Mouse (Mus musculus) lung, embryonic 15.5 days (tissue): ENCODE results near the gene Hist1h4n. TPM values are rescaled to one million over a fixed set of nuclear protein-coding genes. Genes with fewer than 3 reads are reported as not detected.
"Not testable (repeated sequence)": the region's sequence is repeated elsewhere in the genome, so short reads cannot be mapped to it uniquely, and the experiment has no call there.

Source experiments
- ATAC-seq: fragments of 200-750 bp; cut with Nextera tagmentation; 2 replicates; pipeline ENCODE4 v1.8.0; 2017; ENCODE audit warnings: moderate number of reproducible peaks, borderline replicate concordance; ENCODE audit not compliant: low FRiP score, low TSS enrichment; ENCODE audit errors: extremely low read depth
- H3K27ac ChIP-seq: fragments of 300-500 bp; sonication (generic); 2 replicates; pipeline ENCODE4 v1.5.1; 2015; ENCODE audit warnings: moderate library complexity, mild to moderate bottlenecking, inconsistent platforms
- H3K27me3 ChIP-seq: fragments of 300-500 bp; sonication (generic); 2 replicates; pipeline ENCODE4 v1.6.1; 2015; ENCODE audit warnings: inconsistent platforms
- H3K36me3 ChIP-seq: fragments of 300-500 bp; sonication (generic); 2 replicates; pipeline ENCODE4 v1.6.1; 2015; ENCODE audit warnings: inconsistent platforms
- H3K4me1 ChIP-seq: fragments of 300-500 bp; sonication (generic); 2 replicates; pipeline ENCODE4 v1.6.1; 2015; ENCODE audit warnings: inconsistent platforms
- H3K4me2 ChIP-seq: fragments of 300-500 bp; sonication (generic); 2 replicates; pipeline ENCODE4 v1.6.1; 2015; ENCODE audit warnings: inconsistent platforms, mild to moderate bottlenecking, moderate library complexity
- H3K4me3 ChIP-seq: fragments of 300-500 bp; sonication (generic); 2 replicates; pipeline ENCODE4 v1.5.1; 2015; ENCODE audit warnings: mild to moderate bottlenecking, inconsistent platforms
- H3K9ac ChIP-seq: fragments of 300-500 bp; sonication (generic); 2 replicates; pipeline ENCODE4 v1.6.1; 2015; ENCODE audit warnings: inconsistent platforms
- H3K9me3 ChIP-seq: fragments of 300-500 bp; sonication (generic); 2 replicates; pipeline ENCODE4 v1.6.1; 2016; ENCODE audit warnings: inconsistent platforms
- WGBS: fragments of 180-500 bp; shearing (Covaris S2); methylation state at CpG from one replicate; pipeline ENCODE4 v1.1.7; 2015; 5-methylcytosine and 5-hydroxymethylcytosine counted together
- polyA plus RNA-seq: library from polyadenylated mRNA; unstranded; fragments of >200 nt; fragmentation: Nextera tagmentation; extraction: Ambion mirVana; gene quantifications from 2 replicates; pipeline ENCODE4 v1.2.1, GENCODE M21; 2015

The Hist1h4n gene
- polyA plus RNA-seq, 1 experiment from 2014 or later = 19.5 TPM

DNA sequence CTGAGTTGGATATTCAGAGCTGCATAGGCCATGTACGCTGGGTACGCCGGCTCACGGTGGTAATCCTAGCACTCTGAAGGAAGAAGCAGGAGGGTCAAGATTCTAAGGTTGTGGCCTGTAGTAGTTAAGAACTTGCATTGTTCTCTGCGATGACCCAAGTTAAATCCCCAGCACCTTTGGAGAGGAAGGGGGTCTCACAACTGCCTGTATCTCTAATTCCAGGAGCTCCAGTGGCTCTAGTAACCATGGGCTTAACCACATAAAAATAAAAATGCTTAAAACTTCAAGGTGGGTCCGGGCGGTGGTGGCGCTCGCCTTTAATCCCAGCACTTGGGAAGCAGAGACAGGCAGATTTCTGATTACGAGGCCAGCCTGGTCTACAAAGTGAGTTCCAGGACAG lies 1.7 kb downstream of the Hist1h4n start:
- no peaks in the 10 kb centered on the region for H3K27me3 ChIP-seq
- H3K4me2 ChIP-seq = peak overlapping the region; percentile 8; the same call in 1 of the 2 replicates
- no peaks in the 10 kb centered on the region for H3K9me3 ChIP-seq
- H3K27ac ChIP-seq = peak overlapping the region; percentile 47
- H3K4me3 ChIP-seq = no peak overlapping the region
- no peak overlapping the region for H3K9ac ChIP-seq
- WGBS = 84% methylated on average over 10 of the region's 10 CpGs
- no peaks in the 10 kb centered on the region for H3K4me1 ChIP-seq
- no peaks in the 10 kb centered on the region for H3K36me3 ChIP-seq
- ATAC-seq = no peak

DNA sequence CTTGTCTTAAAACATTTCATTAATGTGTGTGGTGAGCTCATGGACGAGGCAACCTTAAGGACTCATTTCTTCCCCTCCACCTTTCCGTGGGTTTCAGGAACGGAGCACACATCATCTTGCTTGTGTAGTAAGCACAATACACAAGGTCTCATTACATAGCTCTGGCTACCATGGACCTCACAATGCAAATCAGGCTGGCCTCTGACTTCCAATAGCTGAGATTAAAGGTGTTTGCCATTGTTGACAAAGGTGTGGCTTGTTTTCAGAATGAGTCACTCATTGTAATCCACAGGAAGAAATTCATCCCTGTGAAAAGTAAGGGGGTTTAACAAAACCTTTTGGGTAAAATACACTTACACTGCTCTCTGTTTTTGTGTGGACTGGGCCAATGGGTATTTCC lies 3.5 kb downstream of the Hist1h4n start:
- 68% methylated on average over 3 of the region's 3 CpGs for WGBS
- H3K27ac ChIP-seq = no peak overlapping the region
- no peaks in the 10 kb centered on the region for H3K36me3 ChIP-seq
- no peaks in the 10 kb centered on the region for H3K4me1 ChIP-seq
- no peak overlapping the region for H3K4me2 ChIP-seq
- H3K9ac ChIP-seq = no peak overlapping the region
- no peaks in the 10 kb centered on the region for H3K27me3 ChIP-seq
- H3K9me3 ChIP-seq = no peaks in the 10 kb centered on the region
- no peak overlapping the region for H3K4me3 ChIP-seq
- no peak for ATAC-seq

DNA sequence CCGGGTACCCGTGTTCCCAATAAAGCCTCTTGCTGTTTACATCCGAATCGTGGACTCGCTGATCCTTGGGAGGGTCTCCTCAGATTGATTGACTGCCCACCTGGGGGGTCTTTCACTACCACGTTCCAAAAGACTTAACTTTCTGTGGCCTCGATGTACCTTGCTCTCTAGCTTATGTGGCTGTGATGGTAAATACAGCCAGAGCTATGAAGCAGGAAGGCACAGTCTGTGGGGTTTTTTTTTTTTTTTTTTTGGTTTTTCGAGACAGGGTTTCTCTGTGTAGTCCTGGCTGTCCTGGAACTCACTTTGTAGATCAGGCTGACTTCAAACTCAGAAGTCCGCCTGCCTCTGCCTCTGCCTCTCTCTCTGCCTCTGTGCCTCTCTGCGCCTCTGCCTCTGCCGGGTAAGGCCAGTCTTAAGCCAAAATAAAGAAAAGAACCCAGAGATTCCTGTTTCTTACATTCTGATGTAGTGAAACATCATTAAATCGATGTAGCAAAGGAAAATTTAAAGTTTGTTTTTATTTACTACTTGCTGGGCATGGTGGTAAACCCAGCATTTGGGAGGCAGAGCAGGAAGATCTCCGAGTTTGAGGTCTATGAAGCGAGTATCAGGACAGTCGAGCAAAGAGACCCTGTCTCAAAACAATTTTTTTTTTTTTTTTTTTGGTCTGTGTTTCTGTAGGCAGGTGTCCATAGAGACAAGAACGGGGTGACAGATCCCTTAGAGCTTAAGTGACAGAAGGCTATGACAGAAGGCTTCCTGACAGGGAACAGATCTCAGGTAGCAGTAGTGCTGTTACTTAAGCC lies 11.7 kb downstream of the Hist1h4n start:
- not testable (repeated sequence) for ATAC-seq, H3K4me1 ChIP-seq, H3K9me3 ChIP-seq, H3K27me3 ChIP-seq, H3K9ac ChIP-seq, H3K36me3 ChIP-seq, H3K4me3 ChIP-seq, H3K27ac ChIP-seq, H3K4me2 ChIP-seq
- WGBS = 68% methylated on average over 7 of the region's 16 CpGs

DNA sequence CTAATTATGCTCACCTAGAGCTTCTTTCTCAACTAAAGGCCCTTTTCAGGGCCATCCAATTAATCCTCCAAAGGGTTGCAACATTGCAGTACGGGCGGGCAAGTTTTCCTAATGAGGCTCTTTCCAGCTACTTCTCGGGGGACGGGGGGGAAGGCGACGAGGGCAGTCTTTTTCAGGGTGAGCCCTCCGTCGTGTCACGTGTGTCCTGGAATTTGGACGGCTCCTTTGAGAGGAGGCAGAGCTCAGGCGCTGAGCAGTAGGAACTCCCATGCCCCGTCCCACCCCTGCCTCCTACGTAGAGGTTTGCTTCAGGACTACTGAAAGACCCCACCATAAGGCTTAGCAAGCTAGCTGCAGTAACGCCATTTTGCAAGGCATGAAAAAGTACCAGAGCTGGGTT lies 19.9 kb downstream of the Hist1h4n start:
- H3K27me3 ChIP-seq, H3K9ac ChIP-seq, H3K9me3 ChIP-seq, H3K36me3 ChIP-seq, H3K4me1 ChIP-seq: not testable (repeated sequence)
- ATAC-seq = peak; percentile 36; the same call in 1 of the 2 replicates
- H3K4me2 ChIP-seq = peak overlapping the region; percentile 45
- H3K27ac ChIP-seq = peak overlapping the region; percentile 71
- H3K4me3 ChIP-seq = peak overlapping the region; percentile 22; the same call in 1 of the 2 replicates
- WGBS = under 1% methylated on average over 14 of the region's 14 CpGs

DNA sequence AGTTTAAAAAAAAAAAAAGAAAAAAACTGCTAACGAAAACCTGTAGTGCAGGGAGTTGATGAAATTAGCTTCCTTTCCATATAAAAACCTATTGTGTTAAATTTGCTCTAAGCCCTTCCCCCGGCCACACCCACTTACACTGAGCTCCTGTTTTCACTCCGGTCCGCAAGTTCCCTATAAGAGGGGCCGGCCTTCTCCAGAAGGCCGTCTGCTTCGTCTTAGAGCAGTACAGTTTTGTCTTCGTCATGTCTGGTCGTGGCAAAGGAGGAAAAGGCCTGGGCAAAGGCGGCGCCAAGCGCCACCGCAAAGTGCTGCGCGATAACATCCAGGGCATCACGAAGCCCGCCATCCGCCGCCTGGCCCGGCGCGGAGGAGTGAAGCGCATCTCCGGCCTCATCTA lies 20.5 kb downstream of the Hist1h4n start, which contains the start of gene Hist1h4m:
TSS of gene Hist1h4m (plus strand) at position 208 of the 400 bp plus-strand sequence.
- not testable (repeated sequence) for H3K27me3 ChIP-seq, H3K9ac ChIP-seq, H3K9me3 ChIP-seq, H3K36me3 ChIP-seq, H3K4me1 ChIP-seq
- peak within 1 kb of the TSS; percentile 71 for H3K27ac ChIP-seq
- peak within 1 kb of the TSS; percentile 22; the same call in 1 of the 2 replicates for H3K4me3 ChIP-seq
- peak within 1 kb of the TSS; percentile 45 for H3K4me2 ChIP-seq
- peak; percentile 64; the same call in 1 of the 2 replicates for ATAC-seq
- WGBS = no CpG with 5 or more reads among the region's 24 CpGs

DNA sequence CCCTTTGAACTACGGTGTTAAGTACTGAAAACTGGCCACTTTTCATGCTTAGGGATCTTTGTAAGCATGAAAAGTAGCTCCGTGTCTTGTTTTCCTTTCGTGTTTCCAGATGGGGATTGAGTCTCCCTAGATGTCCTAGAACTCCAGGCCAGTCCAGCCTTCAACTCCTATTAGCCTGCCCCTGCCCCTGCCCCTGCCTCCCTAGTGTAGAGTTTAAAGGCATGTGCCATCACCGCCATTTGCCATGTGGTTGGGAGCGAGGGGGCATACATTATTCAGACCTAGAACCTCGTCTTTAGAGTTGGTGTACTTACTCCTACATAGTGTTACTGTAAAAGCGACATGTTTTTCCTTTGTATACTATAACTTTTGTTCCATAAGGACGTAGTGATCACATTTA lies 20.9 kb downstream of the Hist1h4n start:
- not testable (repeated sequence) for H3K9me3 ChIP-seq, H3K4me1 ChIP-seq, H3K27me3 ChIP-seq, H3K9ac ChIP-seq, H3K4me3 ChIP-seq, H3K36me3 ChIP-seq, H3K27ac ChIP-seq, H3K4me2 ChIP-seq
- ATAC-seq = peak; percentile 28; the same call in 1 of the 2 replicates
- WGBS = no CpG with 5 or more reads among the region's 8 CpGs

DNA sequence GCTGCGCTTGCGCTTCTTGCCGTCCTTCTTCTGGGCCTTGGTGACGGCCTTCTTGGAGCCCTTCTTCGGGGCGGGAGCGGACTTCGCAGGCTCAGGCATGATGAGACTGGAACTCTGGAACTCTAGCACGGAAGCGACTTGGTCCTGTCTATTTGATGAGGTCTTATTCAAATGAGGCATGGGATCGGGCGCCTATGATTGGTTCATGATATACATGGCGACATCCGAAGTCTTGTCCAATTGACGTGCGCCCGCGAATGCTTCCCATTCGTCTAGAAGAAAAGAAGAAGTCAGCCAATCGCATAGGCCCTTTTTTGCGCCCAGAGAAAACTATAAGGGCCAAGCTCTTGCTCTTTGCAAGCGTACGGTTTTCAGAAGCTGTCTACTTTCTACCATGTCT lies 21.9 kb downstream of the Hist1h4n start, which contains the start of the genes Hist1h2bq and Hist1h2ao:
TSS of gene Hist1h2bq (minus strand) at position 125 of the 400 bp plus-strand sequence.
TSS of gene Hist1h2ao (plus strand) at position 393 of the 400 bp plus-strand sequence.
- not testable (repeated sequence) for H3K4me1 ChIP-seq, H3K4me2 ChIP-seq, H3K27ac ChIP-seq, H3K36me3 ChIP-seq, H3K9ac ChIP-seq, H3K9me3 ChIP-seq, H3K4me3 ChIP-seq, H3K27me3 ChIP-seq
- peak; percentile 97 for ATAC-seq
- no CpG with 5 or more reads among the region's 23 CpGs for WGBS

DNA sequence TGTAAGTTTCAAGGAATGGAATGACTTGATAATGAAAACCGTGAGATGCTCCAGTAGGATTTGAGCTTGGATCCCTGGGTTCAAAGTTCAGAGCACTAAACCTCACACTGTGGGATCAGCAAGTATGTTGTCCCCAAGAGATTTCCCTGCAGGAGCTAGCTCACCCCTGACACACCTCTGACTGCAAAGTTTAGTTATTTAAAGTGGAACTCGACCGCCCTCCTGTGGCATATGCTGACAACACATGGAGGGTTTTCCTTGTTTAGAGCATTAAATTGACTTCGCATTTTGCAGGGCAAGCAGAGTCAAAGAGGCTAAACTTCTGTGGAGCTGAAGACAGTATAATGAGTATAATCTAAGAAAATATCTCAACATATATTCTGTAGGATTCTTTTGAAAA lies 28.9 kb downstream of the Hist1h4n start:
- WGBS = no CpG with 5 or more reads among the region's 4 CpGs
- H3K9ac ChIP-seq, H3K4me3 ChIP-seq, H3K4me1 ChIP-seq, H3K4me2 ChIP-seq, H3K36me3 ChIP-seq, H3K27me3 ChIP-seq, H3K9me3 ChIP-seq, H3K27ac ChIP-seq: not testable (repeated sequence)
- ATAC-seq = peak; percentile 62; the same call in 1 of the 2 replicates

DNA sequence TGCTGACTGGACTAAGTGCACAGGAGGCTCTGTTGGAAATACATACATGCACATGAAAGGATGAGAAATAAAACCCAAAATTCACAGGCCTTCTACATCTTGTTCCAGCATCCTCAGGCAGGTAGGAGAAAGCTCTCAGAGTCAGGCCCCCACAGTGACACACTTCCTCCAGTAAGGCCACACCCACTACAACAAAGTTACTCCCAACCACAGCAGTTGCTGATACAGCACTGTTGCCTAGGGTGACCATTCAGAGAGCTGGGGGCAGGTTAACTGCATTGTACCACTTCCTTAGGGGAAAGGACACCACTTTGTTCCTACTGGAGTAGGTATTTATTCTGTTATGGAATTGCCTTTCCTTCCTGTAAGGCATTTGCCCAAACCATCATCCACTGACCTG lies 34.8 kb downstream of the Hist1h4n start:
- not testable (repeated sequence) for ATAC-seq, H3K27me3 ChIP-seq, H3K9me3 ChIP-seq

DNA sequence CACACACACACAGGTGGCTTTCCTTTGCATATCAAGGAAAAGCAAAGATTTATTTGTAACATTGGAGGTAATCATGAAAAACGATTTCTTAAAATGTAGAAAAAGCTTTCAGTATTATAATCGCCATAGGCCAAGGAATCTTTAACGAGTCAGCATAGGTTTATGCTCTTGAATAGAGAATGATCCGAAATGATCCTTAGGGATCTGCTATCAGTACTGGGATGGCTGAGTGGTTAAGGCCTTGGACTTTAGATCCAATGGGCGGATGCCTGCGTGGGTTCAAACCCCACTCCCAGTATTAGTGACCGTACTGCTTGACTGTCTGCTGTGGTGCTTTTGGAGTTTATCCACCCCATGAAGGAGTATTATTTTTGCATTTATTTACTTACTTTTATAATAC lies 36.4 kb downstream of the Hist1h4n start:
- H3K36me3 ChIP-seq = no peaks in the 10 kb centered on the region
- ATAC-seq = no peak
- no peak overlapping the region for H3K4me3 ChIP-seq
- WGBS = 91% methylated on average over 7 of the region's 7 CpGs
- H3K9ac ChIP-seq = no peak overlapping the region
- H3K27me3 ChIP-seq = no peaks in the 10 kb centered on the region
- no peak overlapping the region for H3K27ac ChIP-seq
- no peak overlapping the region for H3K4me2 ChIP-seq
- H3K4me1 ChIP-seq = peaks cover 8% of the 10 kb centered on the region; the same call in 1 of the 2 replicates
- no peaks in the 10 kb centered on the region for H3K9me3 ChIP-seq

More for the DNA sequence above, 34.8 kb downstream of the Hist1h4n start:
- not testable (repeated sequence) for H3K4me1 ChIP-seq, H3K36me3 ChIP-seq, H3K4me3 ChIP-seq, H3K9ac ChIP-seq, H3K4me2 ChIP-seq, H3K27ac ChIP-seq

DNA sequence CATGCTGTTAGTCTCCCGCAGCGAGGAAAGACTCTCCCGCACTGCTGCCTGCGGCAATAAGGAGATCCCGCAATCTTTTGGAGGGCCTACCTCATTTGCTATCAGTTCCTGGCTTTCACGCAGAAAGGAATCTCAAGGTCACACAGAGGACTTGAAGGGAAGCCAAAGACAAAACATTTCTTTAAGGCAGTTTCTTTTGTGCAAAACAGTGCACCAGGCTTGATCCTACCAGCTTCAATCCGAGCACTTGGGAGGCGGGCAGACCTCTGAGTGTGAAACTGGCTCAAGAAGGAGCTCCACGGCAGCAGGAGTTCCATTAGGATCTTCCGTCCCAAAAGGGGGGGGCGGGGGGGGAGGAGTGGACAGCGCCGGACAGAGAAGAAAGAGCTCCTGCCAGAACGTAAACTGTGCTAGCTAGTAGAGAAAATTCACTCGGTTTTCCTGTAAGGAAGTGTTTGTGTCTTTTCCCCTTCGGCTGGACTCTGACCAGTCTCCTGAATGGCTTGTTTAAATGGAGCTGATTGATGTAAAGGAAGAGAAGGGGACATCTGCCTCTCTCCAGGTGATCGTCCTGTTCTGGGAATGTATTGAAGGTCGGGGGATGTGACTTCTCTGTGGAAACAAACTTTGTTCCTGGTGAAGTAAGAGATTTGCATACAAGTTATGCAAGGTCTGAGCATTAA lies 41.3 kb downstream of the Hist1h4n start:
- H3K4me3 ChIP-seq = peak overlapping the region; percentile 21
- H3K4me1 ChIP-seq = peaks cover 32% of the 10 kb centered on the region
- no peak for ATAC-seq
- H3K9ac ChIP-seq = peak overlapping the region; percentile 32
- H3K36me3 ChIP-seq = no peaks in the 10 kb centered on the region
- 6% methylated on average over 17 of the region's 18 CpGs for WGBS
- no peaks in the 10 kb centered on the region for H3K9me3 ChIP-seq
- H3K27me3 ChIP-seq = no peaks in the 10 kb centered on the region
- peak overlapping the region; percentile 63 for H3K27ac ChIP-seq
- peak overlapping the region; percentile 54 for H3K4me2 ChIP-seq

DNA sequence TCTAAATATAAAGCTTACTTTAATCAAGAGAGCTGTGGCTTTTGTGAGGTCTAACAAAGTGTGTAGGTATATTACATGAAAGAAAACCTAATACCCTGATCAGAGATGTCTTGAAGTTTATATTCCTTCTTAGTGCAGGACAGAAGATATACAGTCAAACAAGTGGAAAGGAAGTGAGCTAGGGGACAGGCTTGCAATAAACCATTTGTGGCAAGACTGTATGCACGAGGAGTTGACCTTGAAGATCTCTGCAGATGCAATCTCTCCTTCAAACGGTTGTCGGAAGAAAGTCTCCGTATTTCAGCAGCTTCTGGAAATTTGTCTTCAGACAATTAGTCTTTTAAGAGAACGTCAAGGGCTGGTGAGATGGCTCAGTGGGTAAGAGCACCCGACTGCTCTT lies 42.1 kb downstream of the Hist1h4n start:
- Histone ChIP-seq H3K9ac (no peak overlapping the region), H3K4me2 (no peak overlapping the region), H3K4me1 (peaks cover 38% of the 10 kb centered on the region), H3K36me3 (no peaks in the 10 kb centered on the region), H3K9me3 (no peaks in the 10 kb centered on the region), H3K27me3 (no peaks in the 10 kb centered on the region), H3K27ac (peak overlapping the region; percentile 24; the same call in 1 of the 2 replicates), H3K4me3 (no peak overlapping the region)
- 54% methylated on average over 6 of the region's 6 CpGs for WGBS
- no peak for ATAC-seq
